Mouse (Mus musculus): Measurements from ENCODE around the gene Olfr1495. TPM values are rescaled to one million over a fixed set of nuclear protein-coding genes. Genes with fewer than 3 reads are reported as not detected.

The Olfr1495 gene
- polyA plus RNA-seq, 1 experiment from 2014 or later = not detected

Other genes with a start within 250 kb of the Olfr1495 start
- not detected in 2 replicates for gene Olfr1480, start 236.7 kb upstream of the Olfr1495 start, polyA plus RNA-seq (2016; fragmentation: Nextera tagmentation; extraction: Ambion mirVana)
- gene Olfr1484, start 181.1 kb upstream of the Olfr1495 start, polyA plus RNA-seq (2016; fragmentation: Nextera tagmentation; extraction: Ambion mirVana) = not detected in 2 replicates
- gene Olfr1487, start 147.2 kb upstream of the Olfr1495 start, polyA plus RNA-seq (2016; fragmentation: Nextera tagmentation; extraction: Ambion mirVana) = not detected in 2 replicates
- gene Olfr1489, start 133.0 kb upstream of the Olfr1495 start, polyA plus RNA-seq (2016; fragmentation: Nextera tagmentation; extraction: Ambion mirVana) = not detected in 2 replicates
- not detected in 2 replicates for gene Olfr1490, start 113.5 kb upstream of the Olfr1495 start, polyA plus RNA-seq (2016; fragmentation: Nextera tagmentation; extraction: Ambion mirVana)
- not detected in 2 replicates for gene Olfr1491, start 67.3 kb upstream of the Olfr1495 start, polyA plus RNA-seq (2016; fragmentation: Nextera tagmentation; extraction: Ambion mirVana)
- gene Olfr1493-ps1, start 41.3 kb upstream of the Olfr1495 start, polyA plus RNA-seq (2016; fragmentation: Nextera tagmentation; extraction: Ambion mirVana) = not detected in 2 replicates
- not detected in 2 replicates for gene Olfr1494, start 24.9 kb upstream of the Olfr1495 start, polyA plus RNA-seq (2016; fragmentation: Nextera tagmentation; extraction: Ambion mirVana)
- gene Olfr1496, start 13.3 kb downstream of the Olfr1495 start, polyA plus RNA-seq (2016; fragmentation: Nextera tagmentation; extraction: Ambion mirVana) = not detected in 2 replicates
- gene Olfr1497, start 33.6 kb downstream of the Olfr1495 start, polyA plus RNA-seq (2016; fragmentation: Nextera tagmentation; extraction: Ambion mirVana) = not detected in 2 replicates
- gene Olfr1499, start 54.8 kb downstream of the Olfr1495 start, polyA plus RNA-seq (2016; fragmentation: Nextera tagmentation; extraction: Ambion mirVana) = not detected in 2 replicates
- gene Olfr1500, start 65.9 kb downstream of the Olfr1495 start, polyA plus RNA-seq (2016; fragmentation: Nextera tagmentation; extraction: Ambion mirVana) = not detected in 2 replicates
- not detected in 2 replicates for gene Olfr1501, start 86.1 kb downstream of the Olfr1495 start, polyA plus RNA-seq (2016; fragmentation: Nextera tagmentation; extraction: Ambion mirVana)
- not detected in 2 replicates for gene Olfr1502, start 97.2 kb downstream of the Olfr1495 start, polyA plus RNA-seq (2016; fragmentation: Nextera tagmentation; extraction: Ambion mirVana)
- not detected in 2 replicates for gene Olfr1504, start 133.3 kb downstream of the Olfr1495 start, polyA plus RNA-seq (2016; fragmentation: Nextera tagmentation; extraction: Ambion mirVana)
- gene Olfr1505, start 148.9 kb downstream of the Olfr1495 start, polyA plus RNA-seq (2016; fragmentation: Nextera tagmentation; extraction: Ambion mirVana) = not detected in 2 replicates